ENCODE assay signal across 22 mouse cellular contexts in the genomic region with DNA sequence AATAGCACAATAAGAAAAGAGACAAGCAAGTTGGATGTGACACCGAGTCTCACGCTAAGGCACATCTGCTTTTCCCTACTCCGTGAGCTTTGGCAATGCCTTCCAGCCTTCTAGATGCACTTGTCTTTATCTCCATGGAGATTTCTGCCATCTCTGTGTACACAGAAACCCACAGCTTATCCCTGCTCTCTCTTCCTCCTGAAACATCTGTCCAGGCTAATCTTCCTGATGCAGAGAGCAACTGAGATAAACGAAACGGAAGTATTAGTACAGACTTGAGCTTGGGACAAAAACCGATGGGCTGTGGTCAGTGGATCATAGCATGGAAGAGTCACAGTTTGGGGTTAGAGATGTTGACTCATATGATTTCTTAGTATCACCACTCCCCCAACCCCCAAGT.
DNase-seq lines count a peak whose midpoint lies in the region; ATAC-seq and TF ChIP-seq lines count a peak whose summit lies in the region.
"Had no signal": no experiment of that assay in that cellular context is flagged by ENCODE, and none has a peak within 500 bp of the region (broad histone marks: within the 10 kb centered on the region; RNA-seq: fewer than 3 reads in every experiment).

No protein-coding gene starts in this region.

- no peaks in the 10 kb centered on the region for H3K9me3 ChIP-seq in MEL (replicated peaks; ENCODE audit: insufficient read depth, low read length)
- no peaks in the 10 kb centered on the region for H3K9me3 ChIP-seq in liver, embryonic 12.5 days (replicated peaks)
- no peaks in the 10 kb centered on the region for H3K9me3 ChIP-seq in liver, embryonic 16.5 days (replicated peaks; ENCODE audit: control insufficient read depth, low read length)
- H3K9me3 ChIP-seq: embryonic facial prominence, embryonic 13.5 days; forebrain, embryonic 10.5 days; heart, embryonic 13.5 days had no signal

- H3K9ac ChIP-seq in MEL (ENCODE audit: control insufficient read depth, low read depth, low read length, poor library complexity, severe bottlenecking) = peak overlapping the region; percentile 0; the same call in 1 of the 2 replicates
- no peak overlapping the region for H3K9ac ChIP-seq in liver, embryonic 12.5 days
- H3K9ac ChIP-seq in liver, embryonic 16.5 days (ENCODE audit: low read depth, low read length) = no peak overlapping the region
- H3K9ac ChIP-seq: embryonic facial prominence, embryonic 13.5 days; heart, embryonic 13.5 days had no signal

- H3K36me3 ChIP-seq in MEL (ENCODE audit: control insufficient read depth in 1 of 2, insufficient read depth in 2 of 2, low read length in 2 of 2) = peaks cover 0 to 37% of the 10 kb centered on the region in 2 experiments; a peak in 2 of 4 replicates
- no peaks in the 10 kb centered on the region for H3K36me3 ChIP-seq in liver, embryonic 12.5 days
- no peaks in the 10 kb centered on the region for H3K36me3 ChIP-seq in liver, embryonic 16.5 days (ENCODE audit: control insufficient read depth, insufficient read depth)
- H3K36me3 ChIP-seq in thymus, adult 2 months (ENCODE audit: control insufficient read depth, insufficient read depth, low read length) = no peaks in the 10 kb centered on the region
- H3K36me3 ChIP-seq: embryonic facial prominence, embryonic 13.5 days; forebrain, embryonic 10.5 days; heart, embryonic 13.5 days had no signal

- peak overlapping the region; percentile 70 for H3K27ac ChIP-seq in MEL (ENCODE audit: control insufficient read depth, low read depth, low read length)
- no peak overlapping the region for H3K27ac ChIP-seq in liver, embryonic 12.5 days
- no peak overlapping the region for H3K27ac ChIP-seq in liver, embryonic 16.5 days (ENCODE audit: low read length)
- no peak overlapping the region for H3K27ac ChIP-seq in thymus, adult 2 months (ENCODE audit: control insufficient read depth, insufficient read depth, low read length)
- H3K27ac ChIP-seq: embryonic facial prominence, embryonic 13.5 days; forebrain, embryonic 10.5 days; heart, embryonic 13.5 days had no signal

- H3K4me1 ChIP-seq in MEL (ENCODE audit: control insufficient read depth in 1 of 2, insufficient read depth in 2 of 2, low read length in 2 of 2) = peaks cover 9 to 27% of the 10 kb centered on the region in 2 experiments
- peaks cover 30% of the 10 kb centered on the region for H3K4me1 ChIP-seq in liver, embryonic 12.5 days
- peaks cover 9% of the 10 kb centered on the region for H3K4me1 ChIP-seq in liver, embryonic 16.5 days (ENCODE audit: control insufficient read depth, low read depth, low read length)
- no peaks in the 10 kb centered on the region for H3K4me1 ChIP-seq in thymus, adult 2 months (replicated peaks; ENCODE audit: control insufficient read depth, insufficient read depth, low read length)
- no peaks in the 10 kb centered on the region for H3K4me1 ChIP-seq in lung, adult 2 months (ENCODE audit: control insufficient read depth, insufficient read depth, low read length)
- H3K4me1 ChIP-seq: embryonic facial prominence, embryonic 13.5 days had no signal

- 13% methylated on average over 6 of the region's 6 CpGs for WGBS in liver, embryonic 12.5 days (ENCODE audit: insufficient replicate concordance)
- 21% methylated on average over 6 of the region's 6 CpGs for WGBS in liver, embryonic 16.5 days (ENCODE audit: insufficient replicate concordance)
- WGBS in thymus, adult 2 months = 98% methylated on average over 6 of the region's 6 CpGs
- 76% methylated on average over 6 of the region's 6 CpGs for WGBS in lung, adult 2 months

- no peak for TF ChIP-seq CTCF in MEL (IDR thresholded peaks at IDR 0.05 in 2 of 3, conservative IDR thresholded peaks at IDR 0.05 in 1 of 3; ENCODE audit: control insufficient read depth in 1 of 3, insufficient read depth in 1 of 3, low read depth in 2 of 3, low read length in 3 of 3, poor library complexity in 1 of 3, severe bottlenecking in 1 of 3)
- no peak for TF ChIP-seq CTCF in thymus, adult 2 months (IDR thresholded peaks at IDR 0.05; ENCODE audit: borderline replicate concordance, control insufficient read depth, extremely low read depth, insufficient read depth, low read length, poor library complexity)
- no peak for TF ChIP-seq CTCF in lung, adult 2 months (IDR thresholded peaks at IDR 0.05; ENCODE audit: insufficient read depth, low read length)

- H3K4me2 ChIP-seq in liver, embryonic 12.5 days = peak overlapping the region; percentile 1; the same call in 1 of the 2 replicates
- H3K4me2 ChIP-seq in liver, embryonic 16.5 days (ENCODE audit: low read depth, low read length) = no peak overlapping the region
- H3K4me2 ChIP-seq: embryonic facial prominence, embryonic 13.5 days; heart, embryonic 13.5 days had no signal

- H3K4me3 ChIP-seq in MEL (ENCODE audit: control insufficient read depth in 1 of 2, insufficient read depth in 1 of 2, low read depth in 2 of 2, low read length in 2 of 2) = peak overlapping the region in 1 of 2 experiments; percentile 9; a peak in 1 of 4 replicates
- H3K4me3 ChIP-seq in liver, embryonic 12.5 days = no peak overlapping the region
- no peak overlapping the region for H3K4me3 ChIP-seq in liver, embryonic 16.5 days (ENCODE audit: low read depth, low read length)
- no peak overlapping the region for H3K4me3 ChIP-seq in thymus, adult 2 months (ENCODE audit: control insufficient read depth, insufficient read depth, low read length)
- no peak overlapping the region for H3K4me3 ChIP-seq in lung, adult 2 months (replicated peaks; ENCODE audit: extremely low read depth, low read depth, low read length)
- H3K4me3 ChIP-seq: embryonic facial prominence, embryonic 13.5 days; erythroblast, embryonic 14.5 days; forebrain, embryonic 10.5 days; gastrocnemius, adult 2 months; heart, embryonic 13.5 days had no signal

- peak; percentile 72 for ATAC-seq in liver, embryonic 12.5 days
- ATAC-seq in liver, embryonic 16.5 days (ENCODE audit: low read depth) = peak; percentile 35; the same call in 1 of the 2 replicates
- ATAC-seq: forebrain, embryonic 14.5 days; hindbrain, embryonic 16.5 days had no signal

- H3K27me3 ChIP-seq in MEL (ENCODE audit: control insufficient read depth in 1 of 2, insufficient read depth in 2 of 2, low read length in 2 of 2) = no peaks in the 10 kb centered on the region
- H3K27me3 ChIP-seq in liver, embryonic 12.5 days (replicated peaks) = no peaks in the 10 kb centered on the region
- H3K27me3 ChIP-seq in liver, embryonic 16.5 days (ENCODE audit: control insufficient read depth, insufficient read depth, low read depth, low read length) = no peaks in the 10 kb centered on the region
- H3K27me3 ChIP-seq in thymus, adult 2 months (ENCODE audit: control insufficient read depth, insufficient read depth, low read length) = no peaks in the 10 kb centered on the region
- H3K27me3 ChIP-seq: embryonic facial prominence, embryonic 13.5 days; heart, embryonic 13.5 days had no signal

- TF ChIP-seq POLR2A in MEL (IDR thresholded peaks at IDR 0.05; ENCODE audit: control insufficient read depth in 1 of 2, insufficient read depth in 1 of 2, low read depth in 1 of 2, low read length in 2 of 2, poor library complexity in 1 of 2) = no peak
- TF ChIP-seq POLR2A in thymus, adult 2 months (IDR thresholded peaks at IDR 0.05; ENCODE audit: control insufficient read depth, extremely low read depth, insufficient read depth, low read length, poor library complexity) = no peak
- no peak for TF ChIP-seq POLR2A in lung, adult 2 months (IDR thresholded peaks at IDR 0.05; ENCODE audit: borderline replicate concordance, extremely low read depth, low read depth, low read length)

- no peaks in the 10 kb centered on the region for H3K79me2 ChIP-seq in MEL (ENCODE audit: control insufficient read depth, insufficient read depth, low read length, poor library complexity)

- TF ChIP-seq RAD21 in MEL (IDR thresholded peaks at IDR 0.05; ENCODE audit: low read depth, low read length) = no peak; the same call in 1 of the 2 replicates

- TF ChIP-seq EP300 in MEL (IDR thresholded peaks at IDR 0.05; ENCODE audit: low read depth in 1 of 2, low read length in 2 of 2) = peak; percentile 97 to 98

- DNase-seq in 416B (ENCODE audit: low read depth) (peak; percentile 97), MEL (ENCODE audit: low read depth, low spot score) (peak; percentile 79)
- no peak for DNase-seq in urinary bladder, postnatal 25 days (ENCODE audit: low spot score)
- no peak for DNase-seq in layer of hippocampus, postnatal 14 days (ENCODE audit: low spot score in 2 of 2)
- DNase-seq in thymus, adult 2 months = no peak
- no peak for DNase-seq in lung, adult 2 months
- DNase-seq: adrenal gland, postnatal 14 days; cerebellum, adult 11-12 months; cerebellum, adult 9-10 months; cerebellum, postnatal 25 days; gastrocnemius, adult 2 months; gastrocnemius, postnatal 25 days; heart, adult 11 months; heart, postnatal 36 days had no signal

TF ChIP-seq in MEL, 35 proteins besides CTCF, POLR2A, EP300 and RAD21 (continues in another document):
- TF ChIP-seq MXI1 (IDR thresholded peaks at IDR 0.05; ENCODE audit: low read depth, low read length) (no peak), TAL1 (IDR thresholded peaks at IDR 0.05; ENCODE audit: low read length) (peak; percentile 89), MAFK (IDR thresholded peaks at IDR 0.05; ENCODE audit: borderline replicate concordance, low read depth, low read length) (no peak; the same call in 1 of the 2 replicates), POLR2AphosphoS2 (IDR thresholded peaks at IDR 0.05; ENCODE audit: low read length) (no peak), MYB (IDR thresholded peaks at IDR 0.05; ENCODE audit: low read depth, low read length) (peak; percentile 86), GATA1 (IDR thresholded peaks at IDR 0.05; ENCODE audit: low read depth, low read length) (peak; percentile 97), SIN3A (IDR thresholded peaks at IDR 0.05; ENCODE audit: low read length) (peak; percentile 86), BHLHE40 (IDR thresholded peaks at IDR 0.05; ENCODE audit: borderline replicate concordance, low read depth, low read length) (0 out of 2 replicates have a peak, but pooled peaks have one; percentile 5), ELF1 (IDR thresholded peaks at IDR 0.05; ENCODE audit: low read depth, low read length) (no peak), MYC (IDR thresholded peaks at IDR 0.05; ENCODE audit: low read depth, low read length) (0 out of 2 replicates have a peak, but pooled peaks have one; percentile 22), ZC3H11A (IDR thresholded peaks at IDR 0.05; ENCODE audit: low read depth, low read length) (no peak), SMC3 (IDR thresholded peaks at IDR 0.05; ENCODE audit: low read depth, low read length) (no peak), TCF12 (IDR thresholded peaks at IDR 0.05; ENCODE audit: low read depth, low read length) (peak; percentile 96), RCOR1 (IDR thresholded peaks at IDR 0.05; ENCODE audit: low read depth, low read length) (peak; percentile 90), JUND (IDR thresholded peaks at IDR 0.05; ENCODE audit: low read depth, low read length) (0 out of 2 replicates have a peak, but pooled peaks have one; percentile 56), ETS1 (IDR thresholded peaks at IDR 0.05; ENCODE audit: low read depth, low read length) (peak; percentile 93), NRF1 (IDR thresholded peaks at IDR 0.05; ENCODE audit: insufficient read depth, low read depth, low read length, poor library complexity, severe bottlenecking) (no peak)

Comparison
In these comparisons a context has a peak if more than half of its experiments do, and no peak if none do; other contexts are left out.
1. DNase-seq: peak in 416B (single experiment) and MEL (single experiment); none in urinary bladder, postnatal 25 days (single experiment), layer of hippocampus, postnatal 14 days (0 of 2), thymus, adult 2 months (single experiment) and lung, adult 2 months (single experiment).